Mouse (Mus musculus) fibroblast of lung, adult 2 months (primary cell): Measurements from ENCODE around the gene Anapc4.
A peak's percentile ranks its signal among the peaks of the same experiment; 100 is the strongest.

ENCODE experiments used
- DNase-seq: peaks from one replicate; pipeline ENCODE4 v3.0.0-alpha.2; 2011; ENCODE audit warnings: low read depth

The Anapc4 gene

GRCm38 (mm10) chr5:52833761-52834274 is at the start of gene Anapc4:
Anapc4 (plus strand) TSS chr5:52834012.
- peak; percentile 98 for DNase-seq

DNA sequence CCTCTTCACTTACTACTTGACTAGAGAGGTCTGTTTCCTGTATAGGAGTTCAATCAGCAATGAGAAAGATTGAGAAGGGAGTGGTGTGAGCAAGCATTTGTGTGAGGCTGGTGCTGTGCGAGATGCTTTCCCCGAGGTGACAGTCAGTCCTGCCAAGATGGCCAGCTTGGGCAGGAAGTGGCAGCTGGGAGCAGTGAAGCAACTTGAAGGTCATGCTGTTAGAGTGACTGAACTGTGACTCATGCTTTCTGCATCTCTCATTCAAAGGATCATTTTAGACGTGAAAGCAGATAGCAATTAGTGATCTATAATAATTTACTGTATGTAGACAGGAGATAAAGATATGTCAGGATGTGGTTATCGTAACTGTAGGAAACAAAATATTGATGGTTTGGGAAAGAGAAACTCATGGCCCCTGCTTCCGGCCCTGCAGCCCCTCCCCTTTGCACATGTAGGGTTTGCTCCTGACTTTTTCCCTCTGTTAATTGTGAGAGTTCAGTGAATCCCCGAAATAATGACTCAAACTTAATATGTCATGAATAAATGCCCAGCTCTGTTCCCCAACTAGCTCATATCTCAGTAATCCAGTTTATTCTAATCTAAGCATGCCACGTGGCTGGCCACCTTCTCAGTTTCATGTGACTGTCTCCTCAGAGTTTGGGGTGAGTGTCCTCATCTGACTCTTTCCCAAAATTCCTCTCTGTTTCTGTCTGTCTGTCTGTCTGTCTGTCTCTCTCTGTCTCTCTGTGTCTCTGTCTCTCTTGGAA is 47.1 kb upstream of the Anapc4 start:
- no peak for DNase-seq

GRCm38 (mm10) chr5:52793230-52793629 is 40.6 kb upstream of the Anapc4 start:
- no peak for DNase-seq

DNA sequence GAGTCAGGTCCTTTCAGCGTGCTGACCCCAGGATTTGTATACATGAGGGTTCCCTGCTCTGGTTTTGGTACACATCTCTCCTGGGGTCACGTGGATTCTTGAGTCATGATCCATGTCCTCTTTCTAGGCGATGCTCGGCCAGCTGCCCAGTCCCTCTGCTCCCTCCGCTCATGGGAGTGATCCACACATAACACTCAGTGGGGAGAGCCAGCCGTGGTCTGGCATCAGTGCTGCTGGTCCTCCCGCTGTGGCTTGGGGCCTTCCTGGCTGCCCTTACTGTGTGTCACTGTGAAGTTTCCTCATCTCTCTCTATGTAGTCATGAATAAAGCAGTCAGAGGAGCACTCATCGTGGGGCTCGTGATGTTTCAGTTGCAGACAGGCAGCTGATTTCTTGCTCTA is 39.7 kb upstream of the Anapc4 start:
- no peak for DNase-seq

- DNase-seq = no peak
These were observed 34.4 kb upstream of the Anapc4 start for GRCm38 (mm10) chr5:52799274-52799985.

- DNase-seq = no peak
These were observed 28.0 kb upstream of the Anapc4 start for GRCm38 (mm10) chr5:52805801-52806200.

GRCm38 (mm10) chr5:52806349-52806748 is 27.5 kb upstream of the Anapc4 start:
- DNase-seq = no peak

- DNase-seq = no peak
These were observed 26.8 kb upstream of the Anapc4 start for GRCm38 (mm10) chr5:52807030-52807429.

GRCm38 (mm10) chr5:52810446-52810845 is 23.4 kb upstream of the Anapc4 start:
- no peak for DNase-seq

DNA sequence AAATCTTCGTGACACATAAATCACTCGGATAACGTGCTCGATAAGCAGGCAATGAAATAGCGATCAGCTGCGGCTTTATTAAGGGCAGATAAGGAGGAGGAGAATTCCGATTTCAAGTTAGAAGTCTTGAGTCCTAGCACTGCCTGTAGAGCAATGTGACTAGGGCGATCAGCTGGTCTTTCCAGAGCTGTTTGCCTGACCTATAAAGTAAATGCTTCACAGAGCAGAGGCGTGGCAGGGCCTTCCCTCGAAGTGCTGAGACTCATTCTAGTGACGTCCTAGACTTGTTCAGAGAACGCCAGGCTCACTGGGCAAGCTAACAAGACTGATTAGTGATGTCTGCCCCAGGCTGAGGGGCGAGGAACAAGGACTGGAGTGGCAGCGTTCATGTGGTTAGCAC is 22.8 kb upstream of the Anapc4 start:
- no peak for DNase-seq

- DNase-seq = no peak
These were observed 21.4 kb upstream of the Anapc4 start for GRCm38 (mm10) chr5:52812456-52812855.

DNA sequence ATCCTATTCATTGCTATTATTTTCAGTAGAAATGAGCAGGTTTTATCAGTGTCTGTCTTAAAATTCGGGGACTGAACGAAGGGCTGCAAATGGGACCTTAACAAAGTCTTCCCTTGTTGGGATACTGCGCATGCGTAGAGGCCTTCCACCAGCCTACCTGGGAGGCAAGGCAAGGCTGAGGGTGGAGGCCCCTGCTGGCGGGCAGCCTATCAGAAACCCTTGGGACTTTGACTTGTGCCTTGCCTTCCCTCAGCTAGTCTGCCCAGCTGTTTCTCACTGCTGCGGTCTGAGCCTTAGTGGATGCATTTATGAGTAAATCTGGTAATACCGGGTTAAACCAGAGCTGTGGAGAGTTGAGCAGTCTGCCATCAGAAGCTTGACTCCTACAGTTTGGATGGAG is 20.5 kb upstream of the Anapc4 start:
- no peak for DNase-seq

GRCm38 (mm10) chr5:52818676-52819075 is 15.1 kb upstream of the Anapc4 start:
- DNase-seq = no peak

- DNase-seq = peak; percentile 42
These were observed 12.1 kb upstream of the Anapc4 start for GRCm38 (mm10) chr5:52821691-52822090.

DNA sequence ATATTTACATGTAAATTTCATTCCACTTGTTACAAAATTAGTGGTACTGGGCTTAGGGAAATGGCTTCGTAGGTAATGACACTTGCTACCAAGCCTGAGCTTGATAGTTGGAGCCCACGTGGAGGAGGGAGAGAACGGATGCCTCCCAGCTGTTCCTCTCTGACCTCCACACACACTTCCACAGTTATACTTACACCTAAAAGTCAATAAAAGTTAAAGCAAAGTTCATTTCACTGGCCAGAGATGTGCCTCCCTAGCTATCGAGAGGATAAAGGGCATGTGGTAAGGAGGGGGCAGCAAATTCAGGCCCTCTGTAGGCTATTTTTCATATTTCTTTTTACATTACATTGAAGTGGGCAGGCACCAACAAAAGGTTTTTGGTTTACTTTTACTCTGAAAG is 5.9 kb upstream of the Anapc4 start:
- no peak for DNase-seq

- peak; percentile 23 for DNase-seq
These were observed 807 bp upstream of the Anapc4 start for GRCm38 (mm10) chr5:52833005-52833404.

DNA sequence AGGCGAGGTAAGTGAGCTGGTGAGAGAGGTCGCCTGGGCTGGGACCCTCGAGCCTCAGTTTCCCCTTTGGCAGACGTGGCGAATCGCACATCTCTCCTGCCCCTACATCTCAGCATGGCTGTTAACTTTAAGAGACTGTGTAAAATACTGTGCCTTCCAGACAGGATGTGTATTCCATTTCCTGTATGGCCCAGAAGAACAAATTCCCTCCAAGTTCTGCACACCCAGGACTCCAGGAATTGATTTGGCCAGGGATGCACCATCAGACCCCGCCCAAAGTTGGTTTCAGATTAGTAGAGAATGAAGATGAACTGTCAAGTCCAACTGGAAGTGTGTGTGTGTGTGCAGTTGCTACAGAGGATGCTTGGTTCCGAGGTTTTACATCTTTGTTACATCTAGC is 574 bp downstream of the Anapc4 start:
- peak; percentile 8 for DNase-seq

- no peak for DNase-seq
These were observed 10.5 kb downstream of the Anapc4 start for GRCm38 (mm10) chr5:52844319-52844718.

GRCm38 (mm10) chr5:52855727-52856126 is 21.9 kb downstream of the Anapc4 start:
- DNase-seq = no peak

- no peak for DNase-seq
These were observed 30.6 kb downstream of the Anapc4 start for GRCm38 (mm10) chr5:52864446-52864845.

- peak; percentile 27 for DNase-seq
These were observed 32.0 kb downstream of the Anapc4 start for GRCm38 (mm10) chr5:52865825-52866224.

DNA sequence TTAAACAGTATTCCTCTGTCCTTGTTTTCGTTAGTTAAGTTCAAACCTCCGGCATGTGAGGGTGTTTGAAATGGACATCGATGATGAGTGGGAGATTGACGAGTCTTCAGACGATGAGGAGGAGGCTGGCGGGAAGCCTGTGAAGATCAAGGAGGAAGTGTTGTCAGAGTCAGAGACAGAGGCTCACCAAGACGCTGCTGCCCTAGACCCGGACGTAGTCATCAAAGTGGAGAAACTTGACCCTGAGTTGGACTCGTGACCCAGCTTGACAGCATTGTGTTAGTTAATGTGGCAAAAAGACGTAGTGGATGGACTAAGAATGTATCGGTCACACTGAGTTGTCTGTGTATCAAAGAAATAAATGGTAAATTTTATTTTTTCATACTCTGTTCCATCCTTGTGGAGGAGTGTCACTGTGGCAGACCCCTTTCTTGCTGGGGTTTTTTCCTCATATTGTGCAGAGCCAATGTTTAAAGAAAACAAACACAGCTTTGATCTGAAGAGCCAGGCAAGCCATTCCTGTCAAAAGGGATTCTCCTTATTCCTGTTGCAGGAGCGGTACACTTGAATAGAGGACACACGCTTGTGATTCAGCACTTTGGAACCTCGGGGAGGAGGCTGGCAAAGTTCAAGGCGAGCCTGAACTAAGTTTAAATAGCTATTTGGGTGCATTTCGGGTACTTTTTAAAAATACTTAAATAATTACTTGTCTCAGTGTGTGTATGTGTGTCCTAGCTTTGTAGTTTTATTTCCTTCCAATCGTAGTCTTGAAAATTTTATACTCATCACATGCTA is 32.7 kb downstream of the Anapc4 start:
- no peak for DNase-seq
